Mouse (Mus musculus) layer of hippocampus, adult 18-20 months (tissue): ENCODE data around the gene Acot7. TPM values are rescaled to one million over a fixed set of nuclear protein-coding genes. Genes with fewer than 3 reads are reported as not detected.

ENCODE experiments used
- DNase-seq, 2 experiments: peaks; one replicate each; pipeline ENCODE4 v3.0.0; 2022; ENCODE audit warnings: low spot score in 2 of 2
- total RNA-seq, 2 experiments: library from RNA; stranded (reverse); gene quantifications; 2 replicates each; pipeline ENCODE4 v1.2.3; 2021

Gene Acot7
- total RNA-seq, 2 experiments from 2014 or later: 329 to 352 TPM

GRCm38 (mm10) chr4:152292102-152292765 is 114.3 kb downstream of the Acot7 start:
- DNase-seq: no peak

- DNase-seq: no peak
Observed at GRCm38 (mm10) chr4:152294188-152294929, 116.4 kb downstream of the Acot7 start.

- no peak for DNase-seq
Observed at GRCm38 (mm10) chr4:152295916-152296315, 118.0 kb downstream of the Acot7 start.

GRCm38 (mm10) chr4:152296371-152296770 is 118.4 kb downstream of the Acot7 start:
- DNase-seq: no peak

- peak; percentile 99 for DNase-seq
Observed at GRCm38 (mm10) chr4:152296874-152297861, 119.2 kb downstream of the Acot7 start, which contains the start of gene Icmt. Icmt (plus strand) TSS chr4:152297227.

- DNase-seq: no peak
Observed at GRCm38 (mm10) chr4:152298836-152299235, 120.9 kb downstream of the Acot7 start.

GRCm38 (mm10) chr4:152300375-152300774 is 122.4 kb downstream of the Acot7 start:
- DNase-seq: no peak

- no peak for DNase-seq
Observed at GRCm38 (mm10) chr4:152302012-152302411, 124.1 kb downstream of the Acot7 start.

GRCm38 (mm10) chr4:152303172-152303571 is 125.2 kb downstream of the Acot7 start:
- no peak for DNase-seq

- DNase-seq: no peak
Observed at GRCm38 (mm10) chr4:152304685-152305084, 126.8 kb downstream of the Acot7 start.

GRCm38 (mm10) chr4:152305991-152306390 is 128.1 kb downstream of the Acot7 start:
- no peak for DNase-seq

GRCm38 (mm10) chr4:152307542-152307941 is 129.6 kb downstream of the Acot7 start:
- no peak for DNase-seq

GRCm38 (mm10) chr4:152312186-152312585 is 134.3 kb downstream of the Acot7 start:
- DNase-seq: no peak

GRCm38 (mm10) chr4:152313211-152313632 is 135.3 kb downstream of the Acot7 start:
- no peak for DNase-seq

- DNase-seq: no peak
Observed at GRCm38 (mm10) chr4:152313934-152314333, 136.0 kb downstream of the Acot7 start.

GRCm38 (mm10) chr4:152315498-152316213 is 137.7 kb downstream of the Acot7 start:
- DNase-seq: no peak

- no peak for DNase-seq
Observed at GRCm38 (mm10) chr4:152317631-152318033, 139.7 kb downstream of the Acot7 start.

- DNase-seq: peak in 1 of 2 experiments; percentile 68
Observed at GRCm38 (mm10) chr4:152318517-152319234, 140.7 kb downstream of the Acot7 start, which contains the start of gene Rnf207. Rnf207 (minus strand) TSS chr4:152318993.
